Mouse (Mus musculus) adrenal gland, adult 2 months (tissue): ENCODE results near the gene Gm3182. TPM values are rescaled to one million over a fixed set of nuclear protein-coding genes. Genes with fewer than 3 reads are reported as not detected.
"Not testable (repeated sequence)": the region's sequence is repeated elsewhere in the genome, so short reads cannot be mapped to it uniquely, and the experiment has no call there.

Source experiments
- DNase-seq: peaks from one replicate; pipeline ENCODE4 v3.0.0; 2021
- long read RNA-seq: library from polyadenylated mRNA; stranded (forward); transcript quantifications from one replicate; pipeline ENCODE4 v2.0.0, GENCODE M21; 2021
- polyA plus RNA-seq: library from polyadenylated mRNA; depleted of rRNA; stranded (reverse); fragments of >200 nt; gene quantifications from 2 replicates; pipeline ENCODE4 v1.2.3, GENCODE M21; 2012; rRNA removed
- total RNA-seq, 2 experiments: library from RNA; stranded (reverse); gene quantifications; 2 replicates each; pipeline ENCODE4 v1.2.3; 2021

Gm3182 gene
- total RNA-seq (not detected), polyA plus RNA-seq (not detected in 2 replicates)
- long read RNA-seq = 0 reads

DNA sequence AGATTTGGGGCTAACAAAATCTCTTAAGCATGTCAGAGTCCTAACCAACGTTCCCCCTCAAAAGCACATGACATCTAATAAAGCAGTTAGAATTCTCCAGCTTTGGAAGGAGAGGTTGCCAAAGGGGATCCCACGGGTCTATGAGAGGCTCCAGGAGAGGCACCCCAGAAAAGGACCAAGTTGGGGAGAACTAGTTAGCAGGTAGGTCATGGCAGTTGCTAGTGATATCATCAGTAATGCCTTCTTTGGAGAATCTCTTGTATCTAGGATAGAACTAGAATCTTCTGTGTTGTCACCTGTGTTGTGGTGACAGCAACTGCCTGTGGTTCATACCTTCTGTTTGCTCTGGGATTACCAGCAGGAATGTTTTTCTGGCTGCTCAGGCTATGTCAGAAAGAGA, at the start of gene Gm3182:
Gm3182 (plus strand) TSS at position 301 of the 400 bp plus-strand sequence.
- not testable (repeated sequence) for DNase-seq

- DNase-seq = not testable (repeated sequence)
These were observed 17.9 kb downstream of the Gm3182 start for GRCm38 (mm10) chr14:4499425-4499824.

Other genes with a start within 250 kb of the Gm3182 start
- gene Gm3138, start 232.1 kb upstream of the Gm3182 start, total RNA-seq = not detected
- gene Gm3138, start 232.1 kb upstream of the Gm3182 start, polyA plus RNA-seq = not detected in 2 replicates
- gene Gm3149, start 164.5 kb upstream of the Gm3182 start, total RNA-seq = not detected
- not detected in 2 replicates for gene Gm3149, start 164.5 kb upstream of the Gm3182 start, polyA plus RNA-seq
- gene 2610042L04Rik, start 147.0 kb upstream of the Gm3182 start, total RNA-seq = not detected
- gene 2610042L04Rik, start 147.0 kb upstream of the Gm3182 start, polyA plus RNA-seq = not detected in 2 replicates
- gene Gm3159, start 84.2 kb upstream of the Gm3182 start, total RNA-seq = not detected
- gene Gm3159, start 84.2 kb upstream of the Gm3182 start, polyA plus RNA-seq = not detected in 2 replicates
- not detected for gene Gm3164, start 66.3 kb upstream of the Gm3182 start, total RNA-seq
- gene Gm3164, start 66.3 kb upstream of the Gm3182 start, polyA plus RNA-seq = 0.06 TPM in 1 of 2 replicates, not detected in the other
- not detected for gene Gm3173, start 50.8 kb upstream of the Gm3182 start, total RNA-seq
- gene Gm3173, start 50.8 kb upstream of the Gm3182 start, polyA plus RNA-seq = not detected in 2 replicates
- gene Gm3047, start 73.7 kb downstream of the Gm3182 start, total RNA-seq = not detected
- not detected in 2 replicates for gene Gm3047, start 73.7 kb downstream of the Gm3182 start, polyA plus RNA-seq
- not detected for gene Gm8159, start 150.6 kb downstream of the Gm3182 start, total RNA-seq
- not detected in 2 replicates for gene Gm8159, start 150.6 kb downstream of the Gm3182 start, polyA plus RNA-seq
- not detected for gene Gm3239, start 182.4 kb downstream of the Gm3182 start, total RNA-seq
- not detected in 2 replicates for gene Gm3239, start 182.4 kb downstream of the Gm3182 start, polyA plus RNA-seq
- gene Gm7876, start 227.5 kb downstream of the Gm3182 start, total RNA-seq = not detected
- gene Gm7876, start 227.5 kb downstream of the Gm3182 start, polyA plus RNA-seq = not detected in 2 replicates
- not detected for gene Gm3252, start 245.0 kb downstream of the Gm3182 start, total RNA-seq
- gene Gm3252, start 245.0 kb downstream of the Gm3182 start, polyA plus RNA-seq = 0.04 TPM in 1 of 2 replicates, not detected in the other